Mouse (Mus musculus): ENCODE data around the gene Galnt12. TPM values are rescaled to one million over a fixed set of nuclear protein-coding genes. Genes with fewer than 3 reads are reported as not detected.
A peak's percentile ranks its signal among the peaks of the same experiment; 100 is the strongest.

Gene Galnt12
- polyA plus RNA-seq, 1 experiment from 2014 or later: 2.1 TPM

DNA sequence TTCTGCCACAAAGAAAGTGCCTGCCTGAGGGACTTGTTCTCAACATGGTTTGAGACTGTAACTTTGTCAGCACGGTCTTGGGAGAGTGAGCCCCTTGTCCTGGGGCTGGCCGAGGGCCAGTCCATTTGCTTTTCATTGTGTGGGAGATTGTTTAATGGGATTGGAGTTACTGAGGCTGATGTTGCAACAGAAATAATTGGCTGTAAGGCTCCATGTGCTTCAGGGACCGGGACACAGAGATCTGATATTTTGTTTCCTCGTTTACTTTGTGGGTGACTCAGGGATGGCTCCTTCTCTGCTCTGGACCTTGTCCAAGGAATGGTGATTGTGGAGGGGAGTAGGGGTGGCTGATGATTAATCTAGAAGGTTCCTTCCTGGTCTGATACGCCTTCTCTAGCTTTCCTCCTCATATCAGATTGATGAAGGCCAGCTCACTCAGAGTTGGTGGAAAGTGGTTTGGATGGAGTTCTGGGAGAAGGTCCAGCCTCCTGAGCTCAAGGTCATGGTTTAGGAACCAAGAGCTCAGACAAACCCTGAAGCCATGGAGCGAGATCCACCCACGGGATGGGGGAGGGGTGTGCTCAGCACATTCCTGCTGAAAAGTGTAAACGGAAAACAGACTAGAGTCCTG, 60.0 kb downstream of the Galnt12 start:
- H3K4me3 ChIP-seq: no peak overlapping the region
- no peaks in the 10 kb centered on the region for H3K27me3 ChIP-seq
- H3K4me1 ChIP-seq (replicated peaks): peaks cover 22% of the 10 kb centered on the region
- no peaks in the 10 kb centered on the region; the same call in 1 of the 2 replicates for H3K9me3 ChIP-seq (replicated peaks)
- no peaks in the 10 kb centered on the region for H3K36me3 ChIP-seq
- no peak overlapping the region for H3K4me2 ChIP-seq
- H3K27ac ChIP-seq: peak overlapping the region; percentile 35; the same call in 1 of the 2 replicates
- WGBS: 39% methylated on average over 8 of the region's 8 CpGs
- peak; percentile 54 for ATAC-seq (replicated peaks; ENCODE audit: insufficient number of reproducible peaks, insufficient read depth, low FRiP score, low read depth)
- H3K9ac ChIP-seq: no peak overlapping the region

- H3K4me3 ChIP-seq: no peak overlapping the region
- no peak for ATAC-seq (replicated peaks; ENCODE audit: insufficient number of reproducible peaks, insufficient read depth, low FRiP score, low read depth)
- H3K36me3 ChIP-seq: no peaks in the 10 kb centered on the region
- no peaks in the 10 kb centered on the region for H3K27me3 ChIP-seq
- no peaks in the 10 kb centered on the region for H3K9me3 ChIP-seq (replicated peaks)
- no peak overlapping the region for H3K4me2 ChIP-seq
- WGBS: 19% methylated on average over 3 of the region's 4 CpGs
- H3K27ac ChIP-seq: no peak overlapping the region
- H3K9ac ChIP-seq: no peak overlapping the region
- no peaks in the 10 kb centered on the region for H3K4me1 ChIP-seq (replicated peaks)
These were observed 69.5 kb downstream of the Galnt12 start for GRCm38 (mm10) chr4:47161103-47161755.

GRCm38 (mm10) chr4:47161756-47162587, 70.3 kb downstream of the Galnt12 start:
- Histone ChIP-seq H3K4me3 (no peak overlapping the region), H3K4me1 (replicated peaks) (no peaks in the 10 kb centered on the region), H3K4me2 (no peak overlapping the region), H3K36me3 (no peaks in the 10 kb centered on the region), H3K9me3 (replicated peaks) (no peaks in the 10 kb centered on the region), H3K9ac (no peak overlapping the region), H3K27ac (peak overlapping the region; percentile 35; the same call in 1 of the 2 replicates), H3K27me3 (no peaks in the 10 kb centered on the region)
- 65% methylated on average over 12 of the region's 12 CpGs for WGBS
- ATAC-seq (replicated peaks; ENCODE audit: insufficient number of reproducible peaks, insufficient read depth, low FRiP score, low read depth): no peak

- H3K9me3 ChIP-seq (replicated peaks): no peaks in the 10 kb centered on the region
- ATAC-seq (replicated peaks; ENCODE audit: insufficient number of reproducible peaks, insufficient read depth, low FRiP score, low read depth): no peak
- no peak overlapping the region for H3K9ac ChIP-seq
- H3K36me3 ChIP-seq: no peaks in the 10 kb centered on the region
- peaks cover 8% of the 10 kb centered on the region for H3K4me1 ChIP-seq (replicated peaks)
- H3K27ac ChIP-seq: no peak overlapping the region
- H3K27me3 ChIP-seq: no peaks in the 10 kb centered on the region
- 23% methylated on average over 1 of the region's 1 CpGs for WGBS
- no peak overlapping the region for H3K4me2 ChIP-seq
- H3K4me3 ChIP-seq: no peak overlapping the region
These were observed 80.6 kb downstream of the Galnt12 start for GRCm38 (mm10) chr4:47172314-47172713.

Other genes with a start within 250 kb of the Galnt12 start
- 0.04 and 0.06 TPM in 2 replicates for gene Gabbr2, start 100.0 kb upstream of the Galnt12 start, polyA plus RNA-seq (2015; fragmentation: Nextera tagmentation; extraction: Ambion mirVana)
- 1.5 and 2.4 TPM in 2 replicates for gene Anks6, start 34.5 kb upstream of the Galnt12 start, polyA plus RNA-seq (2015; fragmentation: Nextera tagmentation; extraction: Ambion mirVana)
- 12.9 and 15.0 TPM in 2 replicates for gene Col15a1, start 116.3 kb downstream of the Galnt12 start, polyA plus RNA-seq (2015; fragmentation: Nextera tagmentation; extraction: Ambion mirVana)